In genomic region chr7:31074061-31074712, GRCm38 (mm10) we compare ENCODE assay signal across 14 mouse cellular contexts. TPM values are rescaled to one million over a fixed set of nuclear protein-coding genes. Genes with fewer than 3 reads are reported as not detected.
DNase-seq lines count a peak whose midpoint lies in the region; ATAC-seq and TF ChIP-seq lines count a peak whose summit lies in the region.
"Had no signal": no experiment of that assay in that cellular context is flagged by ENCODE, and none has a peak within 500 bp of the region (broad histone marks: within the 10 kb centered on the region; RNA-seq: fewer than 3 reads in every experiment).

No protein-coding gene starts in this region.

- H3K9ac ChIP-seq in stomach, postnatal 0 days (ENCODE audit: low read length): peak overlapping the region; percentile 41
- H3K9ac ChIP-seq: limb, embryonic 15.5 days; midbrain, embryonic 15.5 days had no signal

- H3K27me3 ChIP-seq in stomach, postnatal 0 days (ENCODE audit: control insufficient read depth, insufficient read depth, low read length): no peaks in the 10 kb centered on the region
- H3K27me3 ChIP-seq: limb, embryonic 15.5 days; midbrain, embryonic 15.5 days had no signal

- H3K4me2 ChIP-seq in stomach, postnatal 0 days (replicated peaks; ENCODE audit: low read depth): peak overlapping the region; percentile 59
- H3K4me2 ChIP-seq: limb, embryonic 15.5 days; midbrain, embryonic 15.5 days had no signal

- DNase-seq in gastrocnemius, adult 2 months: peak; percentile 49
- no peak for DNase-seq in gastrocnemius, adult 18-20 months (ENCODE audit: low spot score)
- DNase-seq in left cerebral cortex, postnatal 4 days: peak; percentile 21
- DNase-seq in left cerebral cortex, postnatal 10 days (ENCODE audit: extremely low spot score in 1 of 2, low spot score in 2 of 2): no peak
- peak; percentile 54 for DNase-seq in urinary bladder, postnatal 14 days (ENCODE audit: low spot score)
- no peak for DNase-seq in urinary bladder, adult 18-20 months (ENCODE audit: low spot score in 2 of 2)
- DNase-seq in stomach, postnatal 0 days (ENCODE audit: low spot score): peak; percentile 55
- DNase-seq in right cerebral cortex, postnatal 36 days (ENCODE audit: low spot score in 2 of 2): no peak
- DNase-seq: heart, postnatal 4 days; lung, postnatal 14 days had no signal

- H3K4me3 ChIP-seq in gastrocnemius, adult 2 months: no peak overlapping the region
- H3K4me3 ChIP-seq in stomach, postnatal 0 days (ENCODE audit: low read depth, low read length): peak overlapping the region; percentile 43
- H3K4me3 ChIP-seq: forebrain, embryonic 10.5 days; limb, embryonic 15.5 days; midbrain, embryonic 15.5 days had no signal

- no peaks in the 10 kb centered on the region; the same call in 1 of the 2 replicates for H3K36me3 ChIP-seq in stomach, postnatal 0 days (ENCODE audit: control insufficient read depth, insufficient read depth, low read length)
- H3K36me3 ChIP-seq: forebrain, embryonic 10.5 days; limb, embryonic 15.5 days; midbrain, embryonic 15.5 days had no signal

- H3K27ac ChIP-seq in gastrocnemius, adult 2 months: peak overlapping the region; percentile 51
- H3K27ac ChIP-seq in stomach, postnatal 0 days (replicated peaks): peak overlapping the region; percentile 87
- H3K27ac ChIP-seq: forebrain, embryonic 10.5 days; limb, embryonic 15.5 days; midbrain, embryonic 15.5 days had no signal

- no peak for TF ChIP-seq CTCF in gastrocnemius, adult 2 months (IDR thresholded peaks at IDR 0.05)
- TF ChIP-seq CTCF in stomach, postnatal 0 days (IDR thresholded peaks at IDR 0.05; ENCODE audit: low read depth): no peak

- no peaks in the 10 kb centered on the region for H3K4me1 ChIP-seq in stomach, postnatal 0 days (replicated peaks; ENCODE audit: control insufficient read depth, insufficient read depth)
- H3K4me1 ChIP-seq: midbrain, embryonic 15.5 days had no signal

- no peaks in the 10 kb centered on the region for H3K9me3 ChIP-seq in stomach, postnatal 0 days (ENCODE audit: control insufficient read depth, low read length)
- H3K9me3 ChIP-seq: forebrain, embryonic 10.5 days; limb, embryonic 15.5 days; midbrain, embryonic 15.5 days had no signal

- intact Hi-C loops in gastrocnemius, adult 2 months (cut with DNase I): no loop called here
- intact Hi-C loops in left cerebral cortex, postnatal 4 days (cut with DNase I): no loop called here
- intact Hi-C loops in left cerebral cortex, postnatal 10 days (cut with DNase I): no loop called here

- 36% methylated on average over 7 of the region's 7 CpGs for WGBS in stomach, postnatal 0 days

- ATAC-seq in stomach, postnatal 0 days (ENCODE audit: low FRiP score, low TSS enrichment): no peak; the same call in 1 of the 2 replicates
- ATAC-seq: activated CD4-positive, CD25-positive, alpha-beta regulatory T cell, adult 4 months; midbrain, embryonic 15.5 days had no signal

- TF ChIP-seq EP300 in stomach, postnatal 0 days (optimal IDR thresholded peaks at IDR 0.05): no peak

RNA-seq across cellular contexts. Expression of gene Fxyd3, which starts 2.3 kb away (rescaled TPM):
- total RNA-seq in gastrocnemius, adult 2 months (2021): 1 to 10 TPM; 1.2 to 1.4 TPM
- 1 to 10 TPM in 1 of 2 experiments, under 1 TPM in 1; 1.00 to 1.6 TPM for total RNA-seq in gastrocnemius, adult 18-20 months (2021)
- total RNA-seq in left cerebral cortex, postnatal 4 days (2021): not detected
- total RNA-seq in left cerebral cortex, postnatal 10 days (2021): not detected
- 1,122 and 1,152 TPM in 2 replicates for polyA plus RNA-seq in stomach, postnatal 0 days (2015; fragmentation: Nextera tagmentation; extraction: Ambion mirVana)
- polyA plus RNA-seq: activated CD4-positive, CD25-positive, alpha-beta regulatory T cell, adult 4 months; midbrain, embryonic 15.5 days had no signal

RNA-seq across cellular contexts. Expression of gene Lgi4, which starts 15.0 kb away (rescaled TPM):
- 1 to 10 TPM; 2.4 to 3.3 TPM for total RNA-seq in gastrocnemius, adult 2 months (2021)
- 1 to 10 TPM; 1.7 to 3.5 TPM for total RNA-seq in gastrocnemius, adult 18-20 months (2021)
- 1 to 10 TPM; 2.4 to 2.7 TPM for total RNA-seq in left cerebral cortex, postnatal 4 days (2021)
- 1 to 10 TPM; 9.0 to 9.2 TPM for total RNA-seq in left cerebral cortex, postnatal 10 days (2021)
- polyA plus RNA-seq in stomach, postnatal 0 days (2015; fragmentation: Nextera tagmentation; extraction: Ambion mirVana): 0.46 and 0.87 TPM in 2 replicates

RNA-seq across cellular contexts. Expression of gene Fxyd1, which starts 17.2 kb away (rescaled TPM):
- total RNA-seq in gastrocnemius, adult 2 months (2021): 1,000 to 10,000 TPM in 1 of 2 experiments, 100 to 1,000 TPM in 1; 944 to 1,010 TPM
- total RNA-seq in gastrocnemius, adult 18-20 months (2021): 1,000 to 10,000 TPM in 1 of 2 experiments, 100 to 1,000 TPM in 1; 983 to 1,012 TPM
- 1 to 10 TPM; 8.4 to 8.7 TPM for total RNA-seq in left cerebral cortex, postnatal 4 days (2021)
- total RNA-seq in left cerebral cortex, postnatal 10 days (2021): 10 to 100 TPM; 34.1 to 35.5 TPM
- 177 and 187 TPM in 2 replicates for polyA plus RNA-seq in stomach, postnatal 0 days (2015; fragmentation: Nextera tagmentation; extraction: Ambion mirVana)
- polyA plus RNA-seq: activated CD4-positive, CD25-positive, alpha-beta regulatory T cell, adult 4 months had no signal

RNA-seq across cellular contexts. Expression of gene Fxyd7, which starts 22.9 kb away (rescaled TPM):
- 1 to 10 TPM; 1.4 to 1.6 TPM for total RNA-seq in gastrocnemius, adult 2 months (2021)
- 1 to 10 TPM in 1 of 2 experiments, under 1 TPM in 1; 0.94 to 1.2 TPM for total RNA-seq in gastrocnemius, adult 18-20 months (2021)
- total RNA-seq in left cerebral cortex, postnatal 4 days (2021): 100 to 1,000 TPM; 108 to 159 TPM
- 100 to 1,000 TPM; 371 to 375 TPM for total RNA-seq in left cerebral cortex, postnatal 10 days (2021)
- polyA plus RNA-seq in stomach, postnatal 0 days (2015; fragmentation: Nextera tagmentation; extraction: Ambion mirVana): 19.9 and 20.3 TPM in 2 replicates
- polyA plus RNA-seq: activated CD4-positive, CD25-positive, alpha-beta regulatory T cell, adult 4 months had no signal

RNA-seq across cellular contexts. Expression of gene Fxyd5, which starts 31.9 kb away (rescaled TPM):
- 10 to 100 TPM in 1 of 2 experiments, 1 to 10 TPM in 1; 8.3 to 13.8 TPM for total RNA-seq in gastrocnemius, adult 2 months (2021)
- 10 to 100 TPM in 1 of 2 experiments, 1 to 10 TPM in 1; 7.6 to 13.4 TPM for total RNA-seq in gastrocnemius, adult 18-20 months (2021)
- total RNA-seq in left cerebral cortex, postnatal 4 days (2021): 10 to 100 TPM; 23.5 to 25.4 TPM
- 10 to 100 TPM; 37.2 to 37.5 TPM for total RNA-seq in left cerebral cortex, postnatal 10 days (2021)
- 13.3 and 16.0 TPM in 2 replicates for polyA plus RNA-seq in stomach, postnatal 0 days (2015; fragmentation: Nextera tagmentation; extraction: Ambion mirVana)

Comparison
In these comparisons a context has a peak if more than half of its experiments do, and no peak if none do; other contexts are left out.
1. DNase-seq: peak in gastrocnemius, adult 2 months (single experiment), left cerebral cortex, postnatal 4 days (single experiment), urinary bladder, postnatal 14 days (single experiment) and stomach, postnatal 0 days (single experiment); none in gastrocnemius, adult 18-20 months (single experiment), left cerebral cortex, postnatal 10 days (0 of 2), urinary bladder, adult 18-20 months (0 of 2) and right cerebral cortex, postnatal 36 days (0 of 2).
2. RNA of gene Fxyd1, which starts 17.2 kb away (total RNA-seq): 983 to 1,012 TPM in gastrocnemius, adult 18-20 months and 944 to 1,010 TPM in gastrocnemius, adult 2 months; 34.1 to 35.5 TPM in left cerebral cortex, postnatal 10 days and 8.4 to 8.7 TPM in left cerebral cortex, postnatal 4 days; every median in the first group is over 10 times any median in the second.